Mouse (Mus musculus): ENCODE data around the gene Ccdc24. TPM values are rescaled to one million over a fixed set of nuclear protein-coding genes. Genes with fewer than 3 reads are reported as not detected.

Gene Ccdc24
- total and polyA plus RNA-seq, 3 experiments = 0.19 to 0.36 TPM; not detected in 1

DNA sequence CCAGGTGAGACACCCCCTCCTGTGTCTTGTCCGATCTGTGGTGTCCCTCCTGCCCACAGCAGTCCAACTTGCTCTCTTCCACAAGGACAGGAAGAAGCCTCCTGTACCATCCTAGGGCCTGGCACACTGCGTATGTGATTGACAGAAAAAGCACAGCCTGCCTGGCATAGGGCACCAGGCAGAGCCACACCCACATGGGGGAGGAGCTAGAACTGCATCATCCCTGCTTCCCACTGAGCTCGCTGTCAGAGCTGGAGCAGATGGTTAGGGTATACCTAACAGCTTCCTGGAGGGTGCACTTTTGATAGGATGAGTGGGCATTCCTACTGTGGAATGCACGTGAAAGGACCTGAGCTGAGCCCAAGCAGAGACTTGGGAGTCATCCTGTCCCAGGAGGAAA lies 9.5 kb downstream of the Ccdc24 start:
- Histone ChIP-seq H3K27me3 (ENCODE audit: control insufficient read depth in 1 of 2, insufficient read depth in 2 of 2, low read length in 2 of 2) (no peaks in the 10 kb centered on the region), H3K79me2 (ENCODE audit: control insufficient read depth, insufficient read depth, low read length, poor library complexity) (no peaks in the 10 kb centered on the region), H3K27ac (ENCODE audit: control insufficient read depth, low read depth, low read length) (no peak overlapping the region), H3K36me3 (ENCODE audit: control insufficient read depth in 1 of 2, insufficient read depth in 2 of 2, low read length in 2 of 2) (no peaks in the 10 kb centered on the region; a peak in 1 of 4 replicates), H3K4me3 (ENCODE audit: control insufficient read depth in 1 of 2, insufficient read depth in 1 of 2, low read depth in 2 of 2, low read length in 2 of 2) (no peak overlapping the region), H3K9me3 (replicated peaks; ENCODE audit: insufficient read depth, low read length) (no peaks in the 10 kb centered on the region), H3K4me1 (ENCODE audit: control insufficient read depth in 1 of 2, insufficient read depth in 2 of 2, low read length in 2 of 2) (no peaks in the 10 kb centered on the region), H3K9ac (ENCODE audit: control insufficient read depth, low read depth, low read length, poor library complexity, severe bottlenecking) (no peak overlapping the region)
- no peak for DNase-seq (ENCODE audit: low read depth, low spot score)
- TF ChIP-seq POLR2A (IDR thresholded peaks at IDR 0.05; ENCODE audit: control insufficient read depth in 1 of 2, insufficient read depth in 1 of 2, low read depth in 1 of 2, low read length in 2 of 2, poor library complexity in 1 of 2) (no peak), MXI1 (IDR thresholded peaks at IDR 0.05; ENCODE audit: low read depth, low read length) (no peak), UBTF (IDR thresholded peaks at IDR 0.05; ENCODE audit: borderline replicate concordance, insufficient read depth, low read depth, low read length) (no peak), NRF1 (IDR thresholded peaks at IDR 0.05; ENCODE audit: insufficient read depth, low read depth, low read length, poor library complexity, severe bottlenecking) (no peak), HCFC1 (IDR thresholded peaks at IDR 0.05; ENCODE audit: low read depth, low read length) (no peak), ZMIZ1 (IDR thresholded peaks at IDR 0.05; ENCODE audit: low read depth, low read length) (no peak), ZC3H11A (IDR thresholded peaks at IDR 0.05; ENCODE audit: low read depth, low read length) (no peak), ZNF384 (IDR thresholded peaks at IDR 0.05; ENCODE audit: low read depth, low read length) (no peak), ETS1 (IDR thresholded peaks at IDR 0.05; ENCODE audit: low read depth, low read length) (no peak), RCOR1 (IDR thresholded peaks at IDR 0.05; ENCODE audit: low read depth, low read length) (no peak), MEF2A (IDR thresholded peaks at IDR 0.05; ENCODE audit: extremely low read depth, insufficient replicate concordance, low read depth, low read length, poor library complexity, severe bottlenecking) (no peak), RAD21 (IDR thresholded peaks at IDR 0.05; ENCODE audit: low read depth, low read length) (no peak), TCF12 (IDR thresholded peaks at IDR 0.05; ENCODE audit: low read depth, low read length) (no peak), USF2 (IDR thresholded peaks at IDR 0.05; ENCODE audit: borderline replicate concordance in 1 of 2, insufficient read depth in 1 of 2, low read depth in 1 of 2, low read length in 2 of 2) (no peak), MYC (IDR thresholded peaks at IDR 0.05; ENCODE audit: low read depth, low read length) (no peak), MAZ (IDR thresholded peaks at IDR 0.05; ENCODE audit: low read depth, low read length) (no peak), TBP (IDR thresholded peaks at IDR 0.05; ENCODE audit: low read depth, low read length) (no peak)

DNA sequence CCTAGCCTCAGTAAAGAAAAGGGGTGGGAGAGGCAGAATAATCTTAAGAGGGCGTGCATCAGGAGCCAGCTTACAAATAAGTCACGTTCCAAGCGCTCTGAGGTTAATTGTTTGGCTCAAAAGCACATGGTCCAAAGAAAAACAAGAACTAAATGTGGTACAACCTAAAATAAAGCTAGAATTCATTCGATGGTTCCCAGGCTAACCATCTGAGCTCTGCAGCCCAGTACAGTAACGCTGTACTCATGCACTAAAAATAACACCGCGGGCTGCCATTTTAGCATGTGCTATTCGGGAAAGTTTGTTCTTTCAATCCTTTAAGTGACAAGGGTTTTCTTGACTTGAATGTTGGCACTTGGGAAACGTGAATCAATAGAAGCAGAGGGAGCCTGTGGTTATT lies 11.8 kb downstream of the Ccdc24 start:
- H3K4me3 ChIP-seq (ENCODE audit: control insufficient read depth in 1 of 2, insufficient read depth in 1 of 2, low read depth in 2 of 2, low read length in 2 of 2) = no peak overlapping the region
- H3K27ac ChIP-seq (ENCODE audit: control insufficient read depth, low read depth, low read length) = no peak overlapping the region
- H3K9me3 ChIP-seq (replicated peaks; ENCODE audit: insufficient read depth, low read length) = no peaks in the 10 kb centered on the region
- H3K9ac ChIP-seq (ENCODE audit: control insufficient read depth, low read depth, low read length, poor library complexity, severe bottlenecking) = no peak overlapping the region
- H3K27me3 ChIP-seq (ENCODE audit: control insufficient read depth in 1 of 2, insufficient read depth in 2 of 2, low read length in 2 of 2) = no peaks in the 10 kb centered on the region
- no peaks in the 10 kb centered on the region for H3K4me1 ChIP-seq (ENCODE audit: control insufficient read depth in 1 of 2, insufficient read depth in 2 of 2, low read length in 2 of 2)
- no peaks in the 10 kb centered on the region for H3K79me2 ChIP-seq (ENCODE audit: control insufficient read depth, insufficient read depth, low read length, poor library complexity)
- DNase-seq (ENCODE audit: low read depth, low spot score) = no peak
- TF ChIP-seq MXI1 (IDR thresholded peaks at IDR 0.05; ENCODE audit: low read depth, low read length) (no peak), CHD1 (IDR thresholded peaks at IDR 0.05; ENCODE audit: low read depth, low read length) (no peak), USF2 (IDR thresholded peaks at IDR 0.05; ENCODE audit: borderline replicate concordance in 1 of 2, insufficient read depth in 1 of 2, low read depth in 1 of 2, low read length in 2 of 2) (no peak), UBTF (IDR thresholded peaks at IDR 0.05; ENCODE audit: borderline replicate concordance, insufficient read depth, low read depth, low read length) (no peak), MYC (IDR thresholded peaks at IDR 0.05; ENCODE audit: low read depth, low read length) (no peak), USF1 (IDR thresholded peaks at IDR 0.05; ENCODE audit: low read depth, low read length) (no peak), RCOR1 (IDR thresholded peaks at IDR 0.05; ENCODE audit: low read depth, low read length) (no peak), JUND (IDR thresholded peaks at IDR 0.05; ENCODE audit: low read depth, low read length) (no peak), HCFC1 (IDR thresholded peaks at IDR 0.05; ENCODE audit: low read depth, low read length) (no peak), ZC3H11A (IDR thresholded peaks at IDR 0.05; ENCODE audit: low read depth, low read length) (no peak), EP300 (IDR thresholded peaks at IDR 0.05; ENCODE audit: low read depth in 1 of 2, low read length in 2 of 2) (no peak), POLR2A (IDR thresholded peaks at IDR 0.05; ENCODE audit: control insufficient read depth in 1 of 2, insufficient read depth in 1 of 2, low read depth in 1 of 2, low read length in 2 of 2, poor library complexity in 1 of 2) (no peak), MEF2A (IDR thresholded peaks at IDR 0.05; ENCODE audit: extremely low read depth, insufficient replicate concordance, low read depth, low read length, poor library complexity, severe bottlenecking) (no peak), GATA1 (IDR thresholded peaks at IDR 0.05; ENCODE audit: low read depth, low read length) (no peak), POLR2AphosphoS5 (IDR thresholded peaks at IDR 0.05; ENCODE audit: borderline replicate concordance, low read depth, low read length) (no peak), ZNF384 (IDR thresholded peaks at IDR 0.05; ENCODE audit: low read depth, low read length) (no peak), SMC3 (IDR thresholded peaks at IDR 0.05; ENCODE audit: low read depth, low read length) (no peak)
- H3K36me3 ChIP-seq (ENCODE audit: control insufficient read depth in 1 of 2, insufficient read depth in 2 of 2, low read length in 2 of 2) = no peaks in the 10 kb centered on the region; a peak in 1 of 4 replicates

Measured in MEL (cell line).